Mouse (Mus musculus): ENCODE measurements around the gene Zcchc14.

GRCm38 (mm10) chr8:121675161-121675560 is 22.5 kb upstream of the Zcchc14 start:
- TF ChIP-seq CTCF (conservative IDR thresholded peaks at IDR 0.05; ENCODE audit: insufficient read depth, insufficient read length, low read depth, low read length) (no peak), POLR2A (IDR thresholded peaks at IDR 0.05; ENCODE audit: low read depth, low read length) (no peak)

All from kidney, adult 2 months (tissue).